Mouse (Mus musculus): Measurements from ENCODE around the gene Kera. TPM values are rescaled to one million over a fixed set of nuclear protein-coding genes. Genes with fewer than 3 reads are reported as not detected.

Kera gene
- polyA plus RNA-seq, 1 experiment from 2014 or later: 6.4 TPM

GRCm38 (mm10) chr10:97591685-97592084, 15.0 kb upstream of the Kera start:
- 62% methylated on average over 3 of the region's 3 CpGs for WGBS
- no peak for ATAC-seq (ENCODE audit: insufficient number of reproducible peaks, low FRiP score, low TSS enrichment, low read depth)

GRCm38 (mm10) chr10:97595680-97596079, 11.0 kb upstream of the Kera start:
- H3K27ac ChIP-seq (replicated peaks; ENCODE audit: low read depth, low read length): no peak overlapping the region
- H3K4me3 ChIP-seq (ENCODE audit: low read depth, low read length): no peak overlapping the region
- H3K9me3 ChIP-seq (ENCODE audit: control insufficient read depth, low read length): no peaks in the 10 kb centered on the region
- DNase-seq (ENCODE audit: low spot score) (no peak), ATAC-seq (ENCODE audit: insufficient number of reproducible peaks, low FRiP score, low TSS enrichment, low read depth) (no peak)
- no peaks in the 10 kb centered on the region for H3K4me1 ChIP-seq (ENCODE audit: control insufficient read depth, insufficient read depth, low read length)
- no peaks in the 10 kb centered on the region for H3K27me3 ChIP-seq (ENCODE audit: control insufficient read depth, insufficient read depth, low read length)
- WGBS: 63% methylated on average over 1 of the region's 1 CpGs
- H3K9ac ChIP-seq (ENCODE audit: low read length): no peak overlapping the region
- no peak overlapping the region for H3K4me2 ChIP-seq (ENCODE audit: low read depth, severe bottlenecking)
- H3K36me3 ChIP-seq (ENCODE audit: control insufficient read depth, insufficient read depth, low read length): no peaks in the 10 kb centered on the region

More at GRCm38 (mm10) chr10:97591685-97592084, 15.0 kb upstream of the Kera start:
- Histone ChIP-seq H3K4me3 (ENCODE audit: low read depth, low read length) (no peak overlapping the region), H3K9me3 (ENCODE audit: control insufficient read depth, low read length) (no peaks in the 10 kb centered on the region), H3K4me2 (ENCODE audit: low read depth, severe bottlenecking) (no peak overlapping the region), H3K4me1 (ENCODE audit: control insufficient read depth, insufficient read depth, low read length) (no peaks in the 10 kb centered on the region), H3K9ac (ENCODE audit: low read length) (no peak overlapping the region), H3K27ac (replicated peaks; ENCODE audit: low read depth, low read length) (no peak overlapping the region), H3K27me3 (ENCODE audit: control insufficient read depth, insufficient read depth, low read length) (no peaks in the 10 kb centered on the region), H3K36me3 (ENCODE audit: control insufficient read depth, insufficient read depth, low read length) (no peaks in the 10 kb centered on the region)
- DNase-seq (ENCODE audit: low spot score): no peak

GRCm38 (mm10) chr10:97601744-97602143, 4.9 kb upstream of the Kera start:
- Histone ChIP-seq H3K9ac (ENCODE audit: low read length) (no peak overlapping the region), H3K4me3 (ENCODE audit: low read depth, low read length) (no peak overlapping the region), H3K4me1 (ENCODE audit: control insufficient read depth, insufficient read depth, low read length) (no peaks in the 10 kb centered on the region), H3K27ac (replicated peaks; ENCODE audit: low read depth, low read length) (no peak overlapping the region), H3K36me3 (ENCODE audit: control insufficient read depth, insufficient read depth, low read length) (no peaks in the 10 kb centered on the region), H3K27me3 (ENCODE audit: control insufficient read depth, insufficient read depth, low read length) (no peaks in the 10 kb centered on the region), H3K4me2 (ENCODE audit: low read depth, severe bottlenecking) (no peak overlapping the region), H3K9me3 (ENCODE audit: control insufficient read depth, low read length) (no peaks in the 10 kb centered on the region)
- DNase-seq (ENCODE audit: low spot score): no peak
- WGBS: 67% methylated on average over 4 of the region's 4 CpGs
- ATAC-seq (ENCODE audit: insufficient number of reproducible peaks, low FRiP score, low TSS enrichment, low read depth): no peak

- DNase-seq (ENCODE audit: low spot score): no peak
- ATAC-seq (ENCODE audit: insufficient number of reproducible peaks, low FRiP score, low TSS enrichment, low read depth): no peak
Measured at GRCm38 (mm10) chr10:97603256-97603655, 3.4 kb upstream of the Kera start.

GRCm38 (mm10) chr10:97622328-97622727, 15.6 kb downstream of the Kera start:
- WGBS: 92% methylated on average over 1 of the region's 1 CpGs
- no peak overlapping the region for H3K4me2 ChIP-seq (ENCODE audit: low read depth, severe bottlenecking)
- no peak overlapping the region for H3K4me3 ChIP-seq (ENCODE audit: low read depth, low read length)
- H3K9me3 ChIP-seq (ENCODE audit: control insufficient read depth, low read length): no peaks in the 10 kb centered on the region
- ATAC-seq (ENCODE audit: insufficient number of reproducible peaks, low FRiP score, low TSS enrichment, low read depth) (no peak), DNase-seq (ENCODE audit: low spot score) (no peak)
- H3K27me3 ChIP-seq (ENCODE audit: control insufficient read depth, insufficient read depth, low read length): no peaks in the 10 kb centered on the region
- no peaks in the 10 kb centered on the region for H3K36me3 ChIP-seq (ENCODE audit: control insufficient read depth, insufficient read depth, low read length)
- no peak overlapping the region for H3K9ac ChIP-seq (ENCODE audit: low read length)
- no peak overlapping the region for H3K27ac ChIP-seq (replicated peaks; ENCODE audit: low read depth, low read length)
- no peaks in the 10 kb centered on the region for H3K4me1 ChIP-seq (ENCODE audit: control insufficient read depth, insufficient read depth, low read length)

More at GRCm38 (mm10) chr10:97603256-97603655, 3.4 kb upstream of the Kera start:
- no peaks in the 10 kb centered on the region for H3K36me3 ChIP-seq (ENCODE audit: control insufficient read depth, insufficient read depth, low read length)
- no peak overlapping the region for H3K4me3 ChIP-seq (ENCODE audit: low read depth, low read length)
- no peaks in the 10 kb centered on the region for H3K9me3 ChIP-seq (ENCODE audit: control insufficient read depth, low read length)
- no peaks in the 10 kb centered on the region for H3K4me1 ChIP-seq (ENCODE audit: control insufficient read depth, insufficient read depth, low read length)
- no peak overlapping the region for H3K27ac ChIP-seq (replicated peaks; ENCODE audit: low read depth, low read length)
- H3K4me2 ChIP-seq (ENCODE audit: low read depth, severe bottlenecking): no peak overlapping the region
- H3K9ac ChIP-seq (ENCODE audit: low read length): no peak overlapping the region
- no peaks in the 10 kb centered on the region for H3K27me3 ChIP-seq (ENCODE audit: control insufficient read depth, insufficient read depth, low read length)

- Histone ChIP-seq H3K4me2 (ENCODE audit: low read depth, severe bottlenecking) (no peak overlapping the region), H3K9me3 (ENCODE audit: control insufficient read depth, low read length) (no peaks in the 10 kb centered on the region), H3K4me1 (ENCODE audit: control insufficient read depth, insufficient read depth, low read length) (no peaks in the 10 kb centered on the region), H3K9ac (ENCODE audit: low read length) (no peak overlapping the region), H3K4me3 (ENCODE audit: low read depth, low read length) (no peak overlapping the region), H3K27me3 (ENCODE audit: control insufficient read depth, insufficient read depth, low read length) (no peaks in the 10 kb centered on the region), H3K27ac (replicated peaks; ENCODE audit: low read depth, low read length) (no peak overlapping the region), H3K36me3 (ENCODE audit: control insufficient read depth, insufficient read depth, low read length) (no peaks in the 10 kb centered on the region)
- no peak for ATAC-seq (ENCODE audit: insufficient number of reproducible peaks, low FRiP score, low TSS enrichment, low read depth)
- DNase-seq (ENCODE audit: low spot score): no peak
- 44% methylated on average over 2 of the region's 2 CpGs for WGBS
Measured at GRCm38 (mm10) chr10:97624381-97624780, 17.7 kb downstream of the Kera start.

GRCm38 (mm10) chr10:97625116-97625515, 18.4 kb downstream of the Kera start:
- no peaks in the 10 kb centered on the region for H3K9me3 ChIP-seq (ENCODE audit: control insufficient read depth, low read length)
- WGBS: 38% methylated on average over 4 of the region's 4 CpGs
- H3K4me1 ChIP-seq (ENCODE audit: control insufficient read depth, insufficient read depth, low read length): no peaks in the 10 kb centered on the region
- no peak overlapping the region for H3K4me2 ChIP-seq (ENCODE audit: low read depth, severe bottlenecking)
- H3K36me3 ChIP-seq (ENCODE audit: control insufficient read depth, insufficient read depth, low read length): no peaks in the 10 kb centered on the region
- no peaks in the 10 kb centered on the region for H3K27me3 ChIP-seq (ENCODE audit: control insufficient read depth, insufficient read depth, low read length)
- ATAC-seq (ENCODE audit: insufficient number of reproducible peaks, low FRiP score, low TSS enrichment, low read depth) (no peak), DNase-seq (ENCODE audit: low spot score) (no peak)
- H3K9ac ChIP-seq (ENCODE audit: low read length): no peak overlapping the region
- H3K4me3 ChIP-seq (ENCODE audit: low read depth, low read length): no peak overlapping the region
- no peak overlapping the region for H3K27ac ChIP-seq (replicated peaks; ENCODE audit: low read depth, low read length)

- 58% methylated on average over 1 of the region's 1 CpGs for WGBS
- Histone ChIP-seq H3K9ac (ENCODE audit: low read length) (no peak overlapping the region), H3K27ac (replicated peaks; ENCODE audit: low read depth, low read length) (no peak overlapping the region)
Measured at GRCm38 (mm10) chr10:97626543-97626942, 19.9 kb downstream of the Kera start.

GRCm38 (mm10) chr10:97631061-97631460, 24.4 kb downstream of the Kera start:
- 89% methylated on average over 3 of the region's 3 CpGs for WGBS
- no peaks in the 10 kb centered on the region for H3K36me3 ChIP-seq (ENCODE audit: control insufficient read depth, insufficient read depth, low read length)

More at GRCm38 (mm10) chr10:97626543-97626942, 19.9 kb downstream of the Kera start:
- Histone ChIP-seq H3K4me1 (ENCODE audit: control insufficient read depth, insufficient read depth, low read length) (no peaks in the 10 kb centered on the region), H3K9me3 (ENCODE audit: control insufficient read depth, low read length) (no peaks in the 10 kb centered on the region), H3K27me3 (ENCODE audit: control insufficient read depth, insufficient read depth, low read length) (no peaks in the 10 kb centered on the region), H3K36me3 (ENCODE audit: control insufficient read depth, insufficient read depth, low read length) (no peaks in the 10 kb centered on the region), H3K4me3 (ENCODE audit: low read depth, low read length) (no peak overlapping the region), H3K4me2 (ENCODE audit: low read depth, severe bottlenecking) (no peak overlapping the region)
- DNase-seq (ENCODE audit: low spot score) (no peak), ATAC-seq (ENCODE audit: insufficient number of reproducible peaks, low FRiP score, low TSS enrichment, low read depth) (no peak)

More at GRCm38 (mm10) chr10:97631061-97631460, 24.4 kb downstream of the Kera start:
- Histone ChIP-seq H3K27me3 (ENCODE audit: control insufficient read depth, insufficient read depth, low read length) (no peaks in the 10 kb centered on the region), H3K9me3 (ENCODE audit: control insufficient read depth, low read length) (no peaks in the 10 kb centered on the region), H3K4me1 (ENCODE audit: control insufficient read depth, insufficient read depth, low read length) (no peaks in the 10 kb centered on the region), H3K27ac (replicated peaks; ENCODE audit: low read depth, low read length) (no peak overlapping the region), H3K4me3 (ENCODE audit: low read depth, low read length) (no peak overlapping the region), H3K4me2 (ENCODE audit: low read depth, severe bottlenecking) (no peak overlapping the region), H3K9ac (ENCODE audit: low read length) (no peak overlapping the region)
- no peak for DNase-seq (ENCODE audit: low spot score)
- no peak for ATAC-seq (ENCODE audit: insufficient number of reproducible peaks, low FRiP score, low TSS enrichment, low read depth)

Data from limb, embryonic 11.5 days (tissue).